Mouse (Mus musculus) gastrocnemius, postnatal 10 days (tissue): ENCODE measurements at regions not wholly inside any gene's neighbourhood (a gene's known extent, or its start where the extent isn't known, plus 50 kb on each side); places are given as distances from the start of the nearest gene placed in this dataset.

ENCODE experiments used
- DNase-seq: peaks from one replicate; pipeline ENCODE4 v3.0.0; 2021; ENCODE audit warnings: mixed read lengths

- DNase-seq: no peak
Observed at GRCm38 (mm10) chr1:111699030-111699732, 165.5 kb downstream of the Dsel start.

- DNase-seq: no peak
Observed at GRCm38 (mm10) chr1:111660950-111661349, 203.8 kb downstream of the Dsel start.

- DNase-seq: peak; percentile 4
Observed at GRCm38 (mm10) chr1:111660099-111660670, 204.5 kb downstream of the Dsel start.

- no peak for DNase-seq
Observed at GRCm38 (mm10) chr1:111633860-111634460, 230.8 kb downstream of the Dsel start.
